Mouse (Mus musculus) heart, adult 8-10 months (tissue): Measurements from ENCODE around the gene Foxd2. TPM values are rescaled to one million over a fixed set of nuclear protein-coding genes. Genes with fewer than 3 reads are reported as not detected.
A peak's percentile ranks its signal among the peaks of the same experiment; 100 is the strongest.

Source experiments
- DNase-seq: peaks from one replicate; pipeline ENCODE4 v3.0.0; 2022; ENCODE audit warnings: low spot score
- total RNA-seq, 4 experiments: library from RNA; stranded (reverse); gene quantifications; 2 replicates each; pipeline ENCODE4 v1.2.4; 2022

Foxd2 gene
- under 1 TPM; 0.16 to 0.38 (median 0.22) TPM for total RNA-seq

- DNase-seq, result peak; percentile 89
These were observed at the start of gene Foxd2 for GRCm38 (mm10) chr4:114908829-114909601. TSS of gene Foxd2 (minus strand) at chr4:114908873.

DNA sequence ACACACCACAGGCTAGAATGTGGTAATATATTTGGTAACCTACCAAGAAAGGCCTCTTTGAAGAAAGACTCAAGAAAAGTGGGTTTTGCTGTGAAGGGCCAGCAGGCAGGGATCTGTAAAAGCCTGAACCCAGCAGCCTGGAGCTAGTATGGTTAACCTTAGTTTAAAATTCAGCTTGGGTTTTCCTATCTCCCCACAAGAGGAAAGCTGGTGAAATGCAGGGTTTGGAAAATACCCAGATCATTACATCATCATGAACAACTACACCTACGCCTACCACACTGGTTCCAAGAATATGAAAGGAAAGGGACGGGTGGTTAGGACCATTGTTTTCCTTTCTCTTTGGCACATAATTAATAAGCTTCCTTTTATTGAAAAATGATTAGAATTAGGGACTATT is 49.6 kb upstream of the Foxd2 start:
- DNase-seq, result peak; percentile 31

DNA sequence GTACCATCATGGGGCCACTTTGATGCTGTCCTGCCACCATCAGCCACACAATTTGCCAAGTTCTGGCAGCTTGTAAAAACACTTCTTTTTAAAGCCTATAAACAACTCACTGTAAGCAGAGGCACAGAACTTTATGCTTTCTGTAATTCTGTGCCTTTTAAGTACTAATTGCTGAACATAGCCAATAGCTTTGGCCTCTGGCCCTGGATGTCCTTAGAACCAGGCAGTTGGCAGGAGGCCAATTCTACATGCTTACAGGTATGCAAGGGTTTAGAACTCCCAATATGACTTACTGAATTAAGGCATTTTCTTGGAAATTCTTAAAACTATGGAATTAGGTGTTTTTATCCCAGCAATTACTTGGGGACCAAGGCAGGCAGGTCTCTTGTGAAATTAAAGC is 48.7 kb upstream of the Foxd2 start:
- DNase-seq, result no peak

- DNase-seq, result no peak
These were observed 44.5 kb upstream of the Foxd2 start for GRCm38 (mm10) chr4:114953172-114953571.

GRCm38 (mm10) chr4:114947852-114948481 is 39.3 kb upstream of the Foxd2 start:
- no peak for DNase-seq

DNA sequence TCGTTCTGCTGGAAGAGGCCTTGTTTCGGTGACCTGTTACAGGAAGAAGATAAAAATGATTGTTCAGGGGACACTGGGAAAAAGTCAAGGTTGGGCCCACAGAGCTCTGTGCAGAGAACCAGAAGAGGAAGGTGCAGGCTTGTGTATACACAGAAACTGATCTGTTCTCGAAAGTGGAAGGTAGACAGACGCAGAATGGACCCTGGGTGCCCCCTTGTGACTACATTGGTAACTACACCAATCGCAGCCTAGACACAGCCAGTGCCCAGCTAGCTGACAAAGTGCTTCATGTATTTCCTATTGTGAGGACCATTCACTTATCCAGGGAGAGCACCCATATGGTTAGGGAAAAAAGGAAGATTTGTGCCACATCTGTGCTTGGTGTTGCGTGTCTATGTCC is 38.7 kb upstream of the Foxd2 start:
- DNase-seq, result peak; percentile 81

DNA sequence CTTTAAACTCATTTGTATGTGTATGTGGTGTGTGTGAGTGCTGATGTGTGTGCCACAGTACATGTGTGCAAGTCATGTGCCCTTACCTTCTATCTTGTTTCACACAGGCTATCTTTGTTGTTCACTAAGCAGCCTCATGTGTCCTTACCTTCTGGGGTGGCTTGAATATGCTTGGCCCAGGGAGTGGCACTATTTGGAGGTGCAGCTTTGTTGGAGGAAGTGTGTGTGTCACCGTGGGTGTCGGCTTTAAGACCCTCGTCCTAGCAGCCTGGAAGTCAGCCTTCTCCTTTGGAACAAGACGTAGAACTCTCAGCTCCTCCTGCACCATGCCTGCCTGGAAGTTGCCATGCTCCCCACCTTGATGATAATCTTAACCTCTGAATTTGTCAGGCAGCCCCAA is 37.7 kb upstream of the Foxd2 start:
- no peak for DNase-seq

DNA sequence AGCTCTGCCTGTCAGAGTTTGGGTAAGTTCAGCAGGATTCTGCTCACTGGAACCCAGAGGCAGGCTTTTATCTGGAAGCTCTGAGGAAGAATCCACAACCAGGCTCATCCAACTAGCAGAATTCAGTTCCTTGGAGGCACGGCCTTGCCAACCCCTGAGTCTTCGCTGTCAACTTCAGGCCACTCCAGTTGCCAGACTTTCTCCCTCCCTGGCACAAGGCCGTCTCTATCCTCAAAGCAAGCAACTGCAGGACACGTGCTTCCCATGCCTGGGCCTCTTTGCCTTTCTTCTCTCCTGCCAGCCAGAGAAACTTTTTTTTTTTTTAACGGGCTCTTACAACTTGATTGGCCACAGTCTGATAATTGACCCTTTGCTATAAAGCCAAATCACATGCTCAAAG is 36.3 kb upstream of the Foxd2 start:
- DNase-seq, result no peak

DNA sequence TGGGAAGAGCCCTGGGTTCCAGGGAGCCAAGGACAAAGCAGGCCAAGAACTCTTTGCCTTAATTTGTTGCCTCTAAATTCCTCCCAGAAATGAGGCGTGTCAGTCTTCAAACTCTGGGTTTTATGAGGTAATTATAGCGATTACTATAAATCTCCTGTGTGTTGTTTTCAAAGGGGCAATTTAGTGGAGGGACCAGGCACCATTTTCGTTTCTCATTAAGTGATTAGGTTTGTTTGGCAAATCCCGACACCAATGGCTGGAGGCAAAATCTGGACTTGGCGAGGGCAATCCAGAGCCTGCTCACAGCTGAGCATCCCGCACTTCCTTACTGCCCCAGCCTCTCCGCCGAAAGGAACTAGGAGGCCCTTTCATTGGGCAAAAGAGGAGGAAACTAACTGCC is 33.9 kb upstream of the Foxd2 start:
- DNase-seq, result no peak

GRCm38 (mm10) chr4:114942112-114942511 is 33.4 kb upstream of the Foxd2 start:
- DNase-seq, result no peak

GRCm38 (mm10) chr4:114941311-114941710 is 32.6 kb upstream of the Foxd2 start:
- no peak for DNase-seq

DNA sequence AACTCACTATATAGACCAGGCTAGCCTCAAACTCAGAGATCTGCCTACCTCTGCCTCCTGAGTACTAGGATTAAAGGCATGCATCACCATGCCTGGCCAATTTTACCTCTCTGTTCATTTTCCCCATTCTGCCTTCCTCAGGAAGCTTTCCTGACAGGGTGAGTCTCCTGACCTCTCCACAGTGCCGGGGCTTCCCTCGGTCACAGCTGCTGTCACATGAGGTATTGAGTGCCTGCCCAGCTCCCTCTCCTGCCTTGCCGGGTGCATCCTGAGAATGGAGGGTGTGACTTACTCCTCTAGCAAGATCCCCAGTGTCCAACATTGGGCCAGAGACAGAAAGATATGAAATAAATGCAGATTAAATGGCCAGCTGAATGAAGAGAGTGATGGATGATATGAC is 29.6 kb upstream of the Foxd2 start:
- no peak for DNase-seq

DNA sequence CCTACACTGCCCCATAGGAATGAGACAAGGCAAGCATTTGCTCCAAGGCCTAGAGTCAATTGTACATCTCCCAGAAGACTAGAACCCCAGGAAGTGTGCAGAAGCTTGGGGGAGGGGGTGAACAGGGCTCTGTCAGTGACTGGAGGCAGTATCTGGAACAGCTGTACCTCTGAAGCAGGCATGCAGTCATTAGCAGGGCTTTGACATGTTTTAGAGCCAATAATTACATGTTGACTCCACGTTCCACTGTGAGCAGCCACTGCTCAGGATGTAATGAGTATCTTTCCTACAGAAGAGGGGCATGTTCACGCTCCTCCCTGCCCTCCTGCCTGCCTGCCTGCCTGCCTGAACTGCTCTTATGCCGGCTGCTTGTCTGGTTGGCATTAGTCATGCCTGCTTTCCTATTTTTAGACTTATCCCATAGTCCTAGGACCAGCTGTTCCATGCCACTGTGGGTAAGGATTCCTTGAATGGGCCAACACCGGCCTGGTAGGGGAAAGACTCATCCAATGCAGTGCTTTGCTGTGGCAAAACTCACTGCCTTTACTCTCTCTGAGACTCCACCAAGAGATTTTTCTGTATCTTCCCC is 28.9 kb upstream of the Foxd2 start:
- DNase-seq, result peak; percentile 54

GRCm38 (mm10) chr4:114934188-114934587 is 25.5 kb upstream of the Foxd2 start:
- peak; percentile 34 for DNase-seq

DNA sequence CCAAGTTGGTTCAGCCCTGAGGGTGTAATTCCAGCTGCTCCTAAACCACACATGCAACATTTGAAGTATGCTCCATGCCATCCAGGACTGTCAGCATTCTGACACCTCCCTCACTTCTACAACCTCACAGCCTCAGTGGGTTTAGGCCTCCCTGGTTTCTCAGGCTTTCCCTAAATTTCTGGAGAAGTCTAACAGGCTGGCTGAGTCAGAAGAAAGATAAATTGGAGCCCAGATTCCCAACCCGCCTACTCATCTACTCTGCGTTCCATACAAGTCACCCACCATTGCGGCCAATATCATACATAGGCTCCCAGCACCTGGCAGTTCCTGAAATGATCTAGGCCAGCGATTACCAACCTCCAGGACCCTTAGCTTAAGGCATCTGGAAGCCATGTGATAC is 24.1 kb upstream of the Foxd2 start:
- DNase-seq, result no peak

GRCm38 (mm10) chr4:114929155-114929554 is 20.5 kb upstream of the Foxd2 start:
- DNase-seq, result no peak

GRCm38 (mm10) chr4:114925917-114926312 is 17.2 kb upstream of the Foxd2 start, which contains the start of gene Foxe3:
TSS of gene Foxe3 (minus strand) at chr4:114926013.
- no peak for DNase-seq

- no peak for DNase-seq
These were observed 16.6 kb upstream of the Foxd2 start for GRCm38 (mm10) chr4:114924971-114925916.

- peak; percentile 49 for DNase-seq
These were observed 8.4 kb upstream of the Foxd2 start for GRCm38 (mm10) chr4:114917091-114917490.

DNA sequence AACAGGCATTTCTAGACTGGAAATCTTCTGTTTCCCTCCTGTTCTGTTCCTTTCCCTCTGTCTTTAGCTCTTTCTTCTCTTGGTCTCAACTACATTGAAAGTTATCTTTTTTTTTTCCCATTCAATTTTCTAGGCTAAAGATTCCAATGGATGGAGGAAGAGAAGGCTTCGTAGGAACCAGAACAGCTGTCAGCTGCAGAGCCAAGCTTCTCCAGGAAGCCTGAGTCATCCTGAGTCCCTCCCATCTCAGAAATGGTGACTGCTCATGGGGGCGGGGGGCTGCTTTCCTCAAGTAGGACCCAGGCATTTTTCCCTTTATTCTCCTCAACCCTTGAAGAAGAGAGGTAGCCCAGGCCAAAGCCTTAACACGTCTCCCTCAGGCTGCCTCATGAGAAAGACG is 7.4 kb upstream of the Foxd2 start:
- no peak for DNase-seq

DNA sequence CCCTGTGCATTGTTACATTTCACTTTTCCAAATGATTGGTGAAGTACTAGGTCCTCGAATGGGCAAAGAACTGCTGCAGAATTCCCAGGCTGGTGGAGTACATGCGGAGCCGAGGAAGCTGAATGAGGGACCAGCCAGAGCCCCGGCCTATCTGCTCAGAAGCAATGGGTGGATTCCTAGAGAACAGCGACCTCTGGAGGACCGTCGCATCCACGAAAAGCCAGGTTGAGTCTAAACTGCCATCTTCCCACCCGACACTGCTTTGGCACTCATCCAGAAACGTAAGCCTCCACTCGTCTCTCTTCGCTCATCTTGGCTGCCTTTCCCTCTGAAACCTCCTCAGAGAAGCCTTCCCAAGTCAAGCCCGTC is 4.9 kb upstream of the Foxd2 start:
- DNase-seq, result peak; percentile 35
